Mouse (Mus musculus) central nervous system, embryonic 18 days (tissue): ENCODE results near the gene Leng8. TPM values are rescaled to one million over a fixed set of nuclear protein-coding genes. Genes with fewer than 3 reads are reported as not detected.

Experiments
- polyA plus RNA-seq: library from polyadenylated mRNA; depleted of rRNA; stranded (reverse); fragments of >200 nt; gene quantifications from 2 replicates; pipeline ENCODE4 v1.2.3, GENCODE M21; 2012; rRNA removed

Gene Leng8
- 307 and 327 TPM in 2 replicates for polyA plus RNA-seq

GRCm38 (mm10) chr7:4136771-4137531, at the start of gene Leng8:
Leng8 (plus strand) TSS chr7:4137039.

DNA sequence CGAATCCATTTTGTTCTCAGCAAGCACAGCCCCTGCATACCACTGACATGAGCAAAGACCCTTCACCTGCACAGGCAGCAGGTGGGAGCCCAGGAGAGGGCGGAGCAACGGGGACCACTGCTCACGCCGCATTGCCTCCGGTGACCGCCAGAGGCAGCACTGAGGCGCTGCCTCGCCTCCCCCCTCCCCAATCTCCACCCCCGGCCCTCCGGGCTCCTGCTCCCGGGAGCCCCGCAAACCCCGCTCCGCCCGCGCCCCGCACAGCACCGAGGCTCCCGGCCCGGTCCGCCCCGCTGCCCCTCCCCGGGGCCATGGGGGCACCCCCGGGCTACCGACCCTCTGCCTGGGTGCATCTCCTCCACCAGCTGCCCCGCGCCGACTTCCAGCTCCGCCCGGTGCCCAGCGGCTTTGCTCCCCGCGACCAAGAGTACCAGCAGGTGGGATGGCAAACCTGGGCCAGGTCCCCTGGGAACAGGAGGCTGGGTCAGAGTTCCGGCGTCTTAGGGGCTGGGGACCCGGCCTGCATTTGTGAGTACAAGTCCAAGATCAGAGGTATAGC, 17.4 kb upstream of the Leng8 start, which contains the start of gene Ttyh1:
Gene Ttyh1, plus strand, starts transcription at position 65 of the 559 bp plus-strand sequence.

DNA sequence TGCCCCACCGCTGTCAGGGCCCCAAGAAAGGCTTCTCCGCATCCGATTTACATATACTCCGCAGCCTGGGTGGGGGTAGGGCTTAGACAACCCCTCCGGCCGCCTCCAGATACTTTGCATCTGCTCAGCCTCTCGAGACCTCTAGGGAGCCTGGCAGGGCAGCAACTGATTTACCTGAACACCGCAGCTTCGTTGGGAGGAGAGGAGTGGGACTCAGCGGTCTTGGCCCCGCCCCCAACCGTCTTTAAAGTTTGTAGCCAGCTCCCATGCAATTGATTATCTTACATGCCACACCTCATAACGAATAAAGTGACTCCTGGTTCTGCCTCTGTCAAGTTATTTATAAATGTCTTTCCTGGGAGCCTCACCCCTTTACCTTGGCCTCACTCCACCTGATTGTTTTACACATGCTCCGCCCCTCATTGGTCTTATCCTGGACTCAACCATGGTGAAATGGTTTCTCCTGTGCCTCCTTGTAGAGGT, 13.3 kb downstream of the Leng8 start, which contains the start of gene Leng9:
Gene Leng9, minus strand, starts transcription at position 316 of the 483 bp plus-strand sequence.

GRCm38 (mm10) chr7:4164090-4164910, 27.5 kb downstream of the Leng8 start, which contains the start of gene Cdc42ep5:
Cdc42ep5 (minus strand) TSS chr7:4164860.

Other genes starting within 250 kb of the Leng8 start
- gene Gm14548, start 238.9 kb upstream of the Leng8 start, polyA plus RNA-seq, result 0.05 TPM in 1 of 2 replicates, not detected in the other
- gene Lilra6, start 221.5 kb upstream of the Leng8 start, polyA plus RNA-seq, result 0.11 TPM in 1 of 2 replicates, not detected in the other
- 2.0 and 2.6 TPM in 2 replicates for gene Lair1, start 73.8 kb upstream of the Leng8 start, polyA plus RNA-seq
- 218 and 229 TPM in 2 replicates for gene Ttyh1, start 17.6 kb upstream of the Leng8 start, polyA plus RNA-seq
- gene Leng9, start 13.3 kb downstream of the Leng8 start, polyA plus RNA-seq, result 5.2 and 5.5 TPM in 2 replicates
- gene Cdc42ep5, start 27.8 kb downstream of the Leng8 start, polyA plus RNA-seq, result 6.0 and 6.8 TPM in 2 replicates
- gene Lilra5, start 100.7 kb downstream of the Leng8 start, polyA plus RNA-seq, result 0.03 and 0.09 TPM in 2 replicates
- gene Ncr1, start 200.7 kb downstream of the Leng8 start, polyA plus RNA-seq, result not detected in 2 replicates